Mouse (Mus musculus): ENCODE results near the gene Fam69b.

Fam69b gene

GRCm38 (mm10) chr2:26627921-26628739 lies at the start of gene Fam69b:
Fam69b (plus strand) TSS chr2:26628457.
- peak; percentile 41 to 44 for DNase-seq (ENCODE audit: low spot score in 2 of 2)

- no peak for DNase-seq (ENCODE audit: low spot score in 2 of 2)
Observed at GRCm38 (mm10) chr2:26579714-26580113, 48.5 kb upstream of the Fam69b start, which contains the start of gene Egfl7. Egfl7 (plus strand) TSS chr2:26580014.

- no peak for DNase-seq (ENCODE audit: low spot score in 2 of 2)
Observed at GRCm38 (mm10) chr2:26580751-26581150, 47.5 kb upstream of the Fam69b start.

DNA sequence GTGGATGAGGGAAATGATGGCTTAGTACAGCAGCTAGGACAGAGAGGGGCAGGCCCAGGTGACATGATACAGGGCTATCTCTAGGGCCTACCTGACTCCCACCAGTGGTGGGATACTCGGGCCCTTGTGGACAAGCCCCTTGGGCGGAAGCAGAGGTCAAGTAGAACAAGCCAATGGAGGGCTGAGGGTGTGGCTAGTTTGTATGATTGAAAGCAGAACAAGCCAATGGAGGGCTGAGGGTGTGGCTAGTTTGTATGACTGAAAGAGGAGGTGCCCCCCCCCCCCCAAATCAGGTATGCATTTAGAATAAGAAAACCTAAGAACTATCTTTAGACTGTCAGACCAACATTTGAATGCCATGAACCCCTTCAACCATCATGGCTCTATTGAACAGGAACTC lies 46.1 kb upstream of the Fam69b start:
- DNase-seq (ENCODE audit: low spot score in 2 of 2), result peak in 1 of 2 experiments; percentile 26

DNA sequence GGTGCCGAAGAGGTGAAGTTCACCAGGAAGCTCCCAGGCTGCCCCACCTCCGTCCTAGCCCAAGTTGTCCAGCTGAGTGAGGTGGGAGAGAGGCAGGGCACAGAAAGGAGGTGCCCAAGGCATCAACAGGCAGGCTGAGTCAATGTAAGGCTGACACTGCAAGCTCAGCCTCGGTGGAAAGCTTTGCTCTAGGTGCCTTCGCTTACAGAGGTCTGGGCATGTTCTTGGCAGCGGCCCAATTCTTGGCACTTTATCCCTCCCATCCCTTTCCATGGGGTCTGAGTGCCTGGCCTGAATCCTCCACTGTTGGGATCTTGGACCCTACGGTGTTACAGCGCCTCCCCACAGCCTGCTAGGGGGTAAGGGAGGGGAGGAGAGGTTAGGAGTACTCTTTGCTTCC lies 45.5 kb upstream of the Fam69b start:
- DNase-seq (ENCODE audit: low spot score in 2 of 2), result no peak

GRCm38 (mm10) chr2:26583640-26584039 lies 44.6 kb upstream of the Fam69b start:
- DNase-seq (ENCODE audit: low spot score in 2 of 2), result no peak

GRCm38 (mm10) chr2:26585713-26586112 lies 42.5 kb upstream of the Fam69b start:
- no peak for DNase-seq (ENCODE audit: low spot score in 2 of 2)

- peak in 1 of 2 experiments; percentile 42 for DNase-seq (ENCODE audit: low spot score in 2 of 2)
Observed at GRCm38 (mm10) chr2:26586294-26587043, 41.8 kb upstream of the Fam69b start, which contains the start of gene Gm20532. Gm20532 (plus strand) TSS chr2:26586639.

DNA sequence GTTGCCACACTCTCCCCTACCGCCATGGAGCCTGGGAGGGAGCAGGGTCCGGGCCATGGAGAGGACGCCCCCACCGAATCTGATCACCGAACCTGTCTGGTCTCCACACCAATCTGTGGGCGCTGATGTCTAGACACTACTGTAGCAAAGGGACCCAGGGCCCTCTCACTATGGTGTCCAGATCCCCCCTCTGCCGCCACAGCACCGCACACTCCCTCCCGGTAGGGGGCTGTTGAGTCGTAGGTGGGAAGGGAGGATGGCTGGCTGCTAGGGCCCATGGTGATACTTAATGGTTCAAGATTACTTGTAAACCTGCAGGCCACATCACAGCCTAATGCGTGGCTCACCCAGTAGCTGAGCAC lies 41.2 kb upstream of the Fam69b start:
- DNase-seq (ENCODE audit: low spot score in 2 of 2), result no peak

- DNase-seq (ENCODE audit: low spot score in 2 of 2), result no peak
Observed at GRCm38 (mm10) chr2:26588573-26588972, 39.7 kb upstream of the Fam69b start.

GRCm38 (mm10) chr2:26589284-26589683 lies 39.0 kb upstream of the Fam69b start:
- DNase-seq (ENCODE audit: low spot score in 2 of 2), result no peak

DNA sequence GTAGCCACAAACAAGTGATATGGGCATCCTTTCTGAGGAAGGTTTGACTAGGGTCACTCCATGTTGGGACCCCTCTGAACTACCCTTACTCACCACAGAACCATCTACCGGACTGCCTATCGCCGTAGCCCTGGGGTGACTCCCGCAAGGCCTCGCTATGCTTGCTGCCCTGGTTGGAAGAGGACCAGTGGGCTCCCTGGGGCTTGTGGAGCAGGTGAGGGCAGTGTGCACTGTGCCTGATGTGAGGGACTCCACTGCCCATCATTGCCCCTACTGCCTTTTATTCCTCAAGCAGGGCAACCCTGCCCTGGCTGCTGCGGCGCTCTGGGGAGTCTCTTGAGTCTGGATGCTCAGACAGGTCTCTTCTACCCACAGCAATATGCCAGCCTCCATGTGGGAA lies 38.0 kb upstream of the Fam69b start:
- no peak for DNase-seq (ENCODE audit: low spot score in 2 of 2)

DNA sequence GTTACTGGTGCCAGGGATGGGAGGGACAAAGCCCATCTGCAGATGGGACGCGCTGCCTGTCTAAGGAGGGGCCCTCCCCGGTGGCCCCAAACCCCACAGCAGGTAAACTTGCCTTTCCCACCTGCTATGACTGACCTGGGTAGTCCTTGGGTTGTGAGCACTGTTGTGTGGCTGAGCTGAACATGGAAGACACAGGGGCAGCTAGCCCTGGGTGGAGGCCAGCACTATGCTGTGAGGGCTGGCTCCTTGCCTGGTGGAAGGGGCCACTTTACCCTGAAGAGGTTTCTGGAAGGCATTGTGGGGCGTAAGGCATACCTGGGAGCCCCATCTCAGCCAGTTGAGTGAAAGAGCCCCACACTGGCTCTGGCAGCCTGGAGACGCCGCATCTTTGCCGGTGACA lies 37.3 kb upstream of the Fam69b start:
- no peak for DNase-seq (ENCODE audit: low spot score in 2 of 2)

DNA sequence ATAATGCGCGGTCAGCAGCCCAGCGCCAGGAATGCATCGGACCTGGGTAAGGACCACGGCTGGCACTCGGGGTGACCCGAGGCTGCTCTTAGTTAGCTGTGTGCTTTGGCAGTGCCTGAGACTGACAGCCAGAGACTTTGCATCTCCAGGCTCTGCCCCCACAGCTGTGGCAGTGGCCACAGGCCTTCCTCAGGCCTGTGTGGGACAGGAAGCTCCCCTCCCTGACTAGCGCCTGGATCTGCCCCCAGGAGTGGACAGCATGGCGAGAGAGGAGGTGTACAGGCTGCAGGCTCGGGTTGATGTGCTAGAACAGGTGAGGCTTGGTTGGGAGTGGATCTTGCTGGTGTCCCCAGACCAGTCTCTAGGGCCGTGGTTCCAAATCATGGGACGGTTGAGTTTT lies 36.8 kb upstream of the Fam69b start:
- no peak for DNase-seq (ENCODE audit: low spot score in 2 of 2)

DNA sequence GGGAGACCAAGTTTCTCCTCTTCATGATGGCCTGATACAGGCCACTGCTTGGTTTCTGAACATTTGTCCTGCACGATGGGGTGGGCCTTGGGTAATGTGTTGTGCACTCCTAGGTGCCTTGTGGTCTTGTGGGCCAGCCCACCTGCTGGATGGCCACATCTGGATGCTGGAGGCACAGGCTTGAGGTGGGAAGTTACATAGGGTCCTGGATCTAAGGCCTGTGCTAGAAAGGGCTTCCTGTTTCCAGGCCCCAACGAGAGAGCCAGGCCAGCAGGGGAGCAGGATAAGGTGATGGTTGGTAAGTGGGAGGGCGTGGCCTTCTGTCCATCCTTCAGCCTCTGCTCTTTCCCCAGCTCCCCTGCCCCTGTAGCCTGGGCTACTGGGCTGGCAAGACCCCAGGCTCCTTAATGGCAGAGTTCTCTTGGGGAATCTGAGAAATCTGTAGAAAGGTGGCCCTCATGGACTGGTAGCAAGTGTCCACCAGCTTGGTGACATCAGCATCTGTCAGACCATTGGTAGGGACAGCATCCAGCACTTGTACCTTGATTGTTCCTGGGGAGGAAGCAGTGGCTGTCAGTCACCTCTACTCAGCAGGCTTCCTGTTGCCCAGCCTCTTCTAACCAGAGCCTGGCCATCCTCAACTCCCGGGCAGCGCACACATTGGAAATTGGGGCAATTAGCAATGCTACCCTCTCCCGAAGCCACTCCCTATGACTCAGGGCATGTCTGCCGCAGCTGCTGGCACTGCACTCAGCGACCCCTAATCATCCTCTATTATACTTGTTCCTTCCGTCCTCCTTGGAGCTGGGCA lies 34.8 kb upstream of the Fam69b start:
- DNase-seq (ENCODE audit: low spot score in 2 of 2), result no peak

DNA sequence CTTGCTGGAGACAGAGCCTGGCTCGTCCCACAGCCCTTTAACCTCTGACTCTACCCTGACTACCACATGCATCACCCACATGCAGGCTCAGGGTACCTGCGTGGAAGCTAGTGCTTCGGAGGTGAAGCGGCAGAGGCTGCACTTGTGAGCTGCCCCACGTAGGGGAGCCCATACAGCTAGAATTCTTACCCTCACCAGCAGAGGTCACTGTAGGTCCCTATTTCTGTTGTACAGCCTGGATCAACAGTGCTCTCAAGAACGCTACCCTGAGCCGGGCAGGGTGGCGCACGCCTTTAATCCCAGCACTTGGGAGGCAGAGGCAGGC lies 34.3 kb upstream of the Fam69b start:
- DNase-seq (ENCODE audit: low spot score in 2 of 2), result peak; percentile 71 to 72

DNA sequence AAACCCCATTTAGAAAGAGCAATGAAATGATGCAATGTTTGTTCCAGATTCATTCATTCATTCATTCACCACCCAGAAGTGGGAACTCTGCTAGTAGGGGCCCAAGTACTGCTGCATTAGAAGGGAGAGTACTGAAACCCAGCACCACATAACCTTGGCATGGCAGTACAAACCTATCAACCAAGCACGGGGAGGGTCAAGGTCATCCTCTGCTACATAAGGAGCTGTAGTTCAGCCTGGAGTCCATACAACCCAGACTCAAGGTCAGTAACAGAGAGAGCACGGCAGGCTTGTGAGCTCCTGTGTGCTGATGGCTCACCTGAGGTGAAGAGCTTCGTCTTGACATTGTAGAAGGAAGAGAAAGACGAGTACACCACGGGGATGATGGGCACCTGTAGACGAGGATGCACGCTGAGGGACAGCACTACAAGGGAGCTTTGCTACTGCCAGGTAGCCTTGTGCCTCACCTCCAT lies 33.8 kb upstream of the Fam69b start:
- DNase-seq (ENCODE audit: low spot score in 2 of 2), result no peak

DNA sequence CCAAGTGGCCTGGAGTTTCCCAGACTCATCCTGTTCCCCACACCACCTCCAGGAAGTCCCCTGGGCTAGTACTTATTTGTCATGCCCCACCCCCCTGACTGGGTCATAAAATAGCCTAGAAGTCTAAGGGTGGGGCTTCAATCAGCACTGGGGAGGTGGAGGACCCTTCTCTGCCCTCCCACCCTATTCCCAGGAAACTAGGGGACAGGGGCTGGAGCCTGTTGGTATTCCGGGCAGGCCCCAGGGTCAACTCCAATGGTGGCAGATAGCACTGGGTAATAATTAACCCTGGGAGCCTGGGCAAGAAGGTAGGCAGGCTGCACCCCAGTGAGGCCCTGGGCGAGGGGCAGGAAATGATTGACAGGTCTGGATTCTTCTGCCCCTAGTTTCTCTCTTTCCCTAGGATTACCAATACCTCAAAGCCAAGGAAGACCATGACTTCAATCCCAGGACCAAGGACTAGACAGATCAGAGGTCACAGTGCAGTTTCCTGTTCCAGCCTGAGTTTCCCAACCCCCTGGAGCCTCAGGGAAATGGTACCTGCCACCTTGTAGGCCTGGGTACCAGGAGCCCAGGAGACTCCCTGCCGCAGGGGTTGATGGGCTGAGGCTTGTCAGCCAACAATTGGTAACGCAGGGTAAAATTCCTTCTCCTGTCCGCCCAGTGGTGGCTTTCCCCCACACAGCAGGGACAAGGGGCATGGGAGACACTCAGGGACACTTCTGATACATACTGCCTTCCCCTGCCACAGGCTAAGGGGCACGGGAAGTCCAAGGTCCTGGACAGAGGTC lies 33.1 kb upstream of the Fam69b start:
- no peak for DNase-seq (ENCODE audit: low spot score in 2 of 2)

DNA sequence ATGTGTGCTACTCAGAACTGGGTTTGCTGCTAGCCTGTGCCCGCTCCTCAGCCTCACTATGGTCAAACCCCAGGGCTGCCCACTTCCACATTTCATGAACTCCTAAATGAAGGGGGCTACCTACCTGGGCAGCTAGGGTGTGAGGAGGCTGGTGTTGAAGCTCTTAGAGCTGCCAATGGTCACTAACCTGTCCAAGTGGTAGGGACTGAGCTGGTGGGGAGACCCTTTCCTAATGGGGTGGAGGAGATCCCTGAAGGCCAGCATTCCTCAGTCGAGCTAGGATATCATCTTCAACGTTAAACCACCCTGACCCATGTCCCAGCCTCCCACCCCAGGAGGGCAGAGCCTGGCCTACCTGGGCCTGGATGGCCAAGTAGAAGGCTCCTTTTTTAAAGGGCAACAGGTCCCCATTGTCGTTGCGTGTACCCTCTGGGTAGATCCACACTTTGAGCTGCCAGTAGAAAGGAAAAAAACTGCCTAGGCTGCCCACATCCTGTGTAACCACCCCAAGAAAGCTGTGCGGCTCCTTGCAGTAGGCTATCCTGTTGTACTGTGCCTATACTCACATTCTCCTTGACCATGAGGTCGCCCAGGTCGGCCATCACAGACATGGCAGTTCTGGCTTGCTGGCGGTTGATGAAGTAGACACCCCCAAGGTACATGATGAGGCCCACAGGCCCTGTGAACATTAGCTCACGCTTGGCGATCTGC lies 32.4 kb upstream of the Fam69b start:
- no peak for DNase-seq (ENCODE audit: low spot score in 2 of 2)

GRCm38 (mm10) chr2:26596898-26597297 lies 31.4 kb upstream of the Fam69b start:
- DNase-seq (ENCODE audit: low spot score in 2 of 2), result no peak

DNA sequence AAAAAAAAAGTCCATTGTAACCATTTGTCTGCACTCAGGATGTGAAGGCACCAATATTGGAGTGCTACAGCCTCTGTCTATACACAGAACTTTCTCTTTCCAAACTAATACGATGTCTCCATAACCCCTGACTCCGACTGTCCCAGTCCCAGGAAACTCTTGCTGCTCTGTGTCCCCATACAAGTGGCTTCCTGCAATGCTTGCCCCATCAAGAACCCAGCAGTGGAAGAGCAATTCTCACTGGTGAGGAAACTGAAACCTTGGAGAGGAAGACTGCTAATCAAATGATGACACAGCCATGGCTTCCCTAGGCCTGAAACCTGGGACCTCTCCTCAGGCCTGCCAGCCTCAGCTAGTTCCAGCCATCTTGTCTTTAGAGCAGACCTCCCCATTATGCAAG lies 30.4 kb upstream of the Fam69b start:
- DNase-seq (ENCODE audit: low spot score in 2 of 2), result no peak

All from spleen, postnatal 36 days (tissue).